Mouse (Mus musculus) kidney, postnatal 25 days (tissue): ENCODE measurements around the gene Ftl1.

Experiments used
- DNase-seq, 2 experiments: peaks; one replicate each; pipeline ENCODE4 v3.0.0; 2021; ENCODE audit warnings: mixed read lengths in 2 of 2

Ftl1 gene

GRCm38 (mm10) chr7:45447325-45447990 is 12.2 kb downstream of the Ftl1 start:
- DNase-seq = peak; percentile 47 to 57

- no peak for DNase-seq
Observed at GRCm38 (mm10) chr7:45446589-45446988, 13.1 kb downstream of the Ftl1 start.

GRCm38 (mm10) chr7:45443526-45444420 is 15.9 kb downstream of the Ftl1 start:
- no peak for DNase-seq

GRCm38 (mm10) chr7:45437521-45438276 is 22.0 kb downstream of the Ftl1 start, which contains the start of gene Ruvbl2:
TSS of gene Ruvbl2 (minus strand) at chr7:45438096.
- peak; percentile 48 to 78 for DNase-seq

GRCm38 (mm10) chr7:45437046-45437445 is 22.6 kb downstream of the Ftl1 start:
- no peak for DNase-seq

- no peak for DNase-seq
Observed at GRCm38 (mm10) chr7:45436444-45436843, 23.2 kb downstream of the Ftl1 start.

- peak in 1 of 2 experiments; percentile 39 for DNase-seq
Observed at GRCm38 (mm10) chr7:45435038-45435437, 24.6 kb downstream of the Ftl1 start.

- peak; percentile 100 for DNase-seq
Observed at GRCm38 (mm10) chr7:45434203-45435015, 25.3 kb downstream of the Ftl1 start, which contains the start of gene Gys1. TSS of gene Gys1 (plus strand) at chr7:45434844.

GRCm38 (mm10) chr7:45433835-45434202 is 25.9 kb downstream of the Ftl1 start:
- no peak for DNase-seq

- DNase-seq = no peak
Observed at GRCm38 (mm10) chr7:45426556-45426955, 33.1 kb downstream of the Ftl1 start.

- no peak for DNase-seq
Observed at GRCm38 (mm10) chr7:45421194-45421593, 38.5 kb downstream of the Ftl1 start.

- no peak for DNase-seq
Observed at GRCm38 (mm10) chr7:45420615-45420919, 39.1 kb downstream of the Ftl1 start, which contains the start of gene Lhb. TSS of gene Lhb (plus strand) at chr7:45420820.

- DNase-seq = no peak
Observed at GRCm38 (mm10) chr7:45419859-45420614, 39.6 kb downstream of the Ftl1 start.

- no peak for DNase-seq
Observed at GRCm38 (mm10) chr7:45417962-45418492, 41.7 kb downstream of the Ftl1 start.

- no peak for DNase-seq
Observed at GRCm38 (mm10) chr7:45415636-45416035, 44.0 kb downstream of the Ftl1 start.

- DNase-seq = no peak
Observed at GRCm38 (mm10) chr7:45414740-45415224, 44.9 kb downstream of the Ftl1 start.

GRCm38 (mm10) chr7:45413864-45414739 is 45.6 kb downstream of the Ftl1 start:
- DNase-seq = peak in 1 of 2 experiments; percentile 55

- peak; percentile 20 to 56 for DNase-seq
Observed at GRCm38 (mm10) chr7:45413113-45413863, 46.4 kb downstream of the Ftl1 start, which contains the start of gene Ntf5. TSS of gene Ntf5 (plus strand) at chr7:45413695.

- DNase-seq = no peak
Observed at GRCm38 (mm10) chr7:45412421-45412820, 47.3 kb downstream of the Ftl1 start.
